Mouse (Mus musculus) liver, embryonic 14.5 days (tissue): ENCODE data around the gene Rbfox1. TPM values are rescaled to one million over a fixed set of nuclear protein-coding genes. Genes with fewer than 3 reads are reported as not detected.

Source experiments
- ATAC-seq: fragments of 200-750 bp; cut with Nextera tagmentation; 2 replicates; pipeline ENCODE4 v1.8.0; 2017; ENCODE audit warnings: moderate number of reproducible peaks, mild to moderate bottlenecking, moderate library complexity; ENCODE audit not compliant: insufficient read depth
- DNase-seq, 3 experiments: peaks; one replicate each; pipeline ENCODE4 v3.0.0-alpha.2; 2012 to 2013; ENCODE audit warnings: low read depth in 3 of 3, low spot score in 3 of 3
- H3K27ac ChIP-seq: fragments of 300-500 bp; sonication (generic); 2 replicates; pipeline ENCODE4 v1.5.1; 2014; ENCODE audit warnings: moderate library complexity, mild to moderate bottlenecking, control low read depth, inconsistent platforms
- H3K27me3 ChIP-seq: fragments of 300-500 bp; sonication (generic); 2 replicates; pipeline ENCODE4 v1.6.1; 2014; ENCODE audit warnings: mild to moderate bottlenecking, low read length, moderate library complexity; ENCODE audit not compliant: control insufficient read depth, insufficient read depth
- H3K36me3 ChIP-seq: fragments of 300-500 bp; sonication (generic); replicated peaks from 2 replicates; pipeline ENCODE4 v1.6.1; 2014; ENCODE audit warnings: low read depth; ENCODE audit not compliant: control insufficient read depth, insufficient read depth
- H3K4me1 ChIP-seq, 2 experiments: fragments of 200-500 bp in 1 of 2; fragments of 300-500 bp in 1 of 2; sonication (generic) in 1 of 2; replicated peaks; 2 replicates each; pipeline ENCODE4 v1.6.1; 2012 to 2014; ENCODE audit warnings: antibody characterized with exemption in 1 of 2, inconsistent platforms in 1 of 2, low read length in 1 of 2; ENCODE audit not compliant: control insufficient read depth in 2 of 2, insufficient read depth in 2 of 2
- H3K4me2 ChIP-seq: fragments of 300-500 bp; sonication (generic); 2 replicates; pipeline ENCODE4 v1.6.1; 2014; ENCODE audit warnings: low read depth, mild to moderate bottlenecking, control low read depth, moderate library complexity
- H3K4me3 ChIP-seq, 2 experiments: fragments of 200-500 bp in 1 of 2; fragments of 300-500 bp in 1 of 2; sonication (generic) in 1 of 2; 2 replicates each; pipeline ENCODE4 v1.5.1; 2012 to 2014; ENCODE audit warnings: low read depth in 2 of 2, low read length in 2 of 2, mild to moderate bottlenecking in 2 of 2, control low read depth in 1 of 2, inconsistent platforms in 1 of 2, moderate library complexity in 1 of 2; ENCODE audit not compliant: insufficient read depth in 1 of 2
- H3K9ac ChIP-seq: fragments of 300-500 bp; sonication (generic); replicated peaks from 2 replicates; pipeline ENCODE4 v1.6.1; 2014; ENCODE audit warnings: mild to moderate bottlenecking, control low read depth, moderate library complexity
- H3K9me3 ChIP-seq: fragments of 300-500 bp; sonication (generic); 2 replicates; pipeline ENCODE4 v1.6.1; 2016; ENCODE audit warnings: low read length, mixed read lengths; ENCODE audit not compliant: control insufficient read depth
- CTCF ChIP-seq: IDR thresholded peaks from 2 replicates; pipeline ENCODE4 v1.5.1; 2016; ENCODE audit warnings: antibody characterized with exemption, low read depth, control low read depth
- EP300 ChIP-seq: IDR thresholded peaks from 2 replicates; pipeline ENCODE4 v1.6.1; 2016; ENCODE audit warnings: antibody characterized with exemption, low read depth
- WGBS: fragments of 180-500 bp; shearing (Covaris S2); extraction: QIAGEN DNeasy Blood & Tissue Kit; methylation state at CpG from one replicate; pipeline ENCODE4 v1.1.7; 2014; ENCODE audit not compliant: insufficient replicate concordance; 5-methylcytosine and 5-hydroxymethylcytosine counted together
- polyA plus RNA-seq, 2 experiments: library from polyadenylated mRNA; depleted of rRNA in 1 of 2; stranded (reverse) in 1 of 2; unstranded in 1 of 2; fragments of >200 nt; fragmentation: Nextera tagmentation in 1 of 2; extraction: Ambion mirVana in 1 of 2; gene quantifications; 2 replicates each; pipeline versions ENCODE4 v1.2.1 to v1.2.3; 2012 to 2014

Rbfox1 gene
- polyA plus RNA-seq, 2 experiments: 0.02 TPM; not detected in 1

DNA sequence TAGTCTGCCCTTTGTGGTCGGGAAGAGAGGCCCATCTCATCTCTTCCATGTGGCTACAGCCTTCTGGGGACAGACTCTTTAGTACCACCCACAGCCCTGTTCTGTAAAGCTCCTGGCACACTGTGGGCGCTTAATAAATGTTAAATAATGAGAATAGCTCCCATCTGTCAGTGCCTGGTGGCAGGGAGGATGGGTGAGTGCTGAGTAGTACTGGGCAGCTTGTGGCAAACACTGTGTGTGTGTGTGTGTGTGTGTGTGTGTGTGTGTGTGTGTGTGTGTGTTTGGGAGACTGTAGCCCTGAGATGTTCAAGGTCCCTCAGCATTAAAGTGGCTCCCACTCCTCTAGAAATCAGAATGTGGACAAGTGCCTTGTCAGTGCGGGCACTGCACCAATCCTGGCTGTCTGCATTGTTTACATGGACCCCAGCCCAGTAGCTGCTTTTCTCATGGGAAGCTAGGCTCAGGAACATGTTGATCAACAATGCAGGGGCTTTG lies 1196.0 kb downstream of the Rbfox1 start:
- Histone ChIP-seq H3K4me3 (no peak overlapping the region), H3K27ac (no peak overlapping the region), H3K4me2 (no peak overlapping the region), H3K9ac (no peak overlapping the region), H3K9me3 (no peaks in the 10 kb centered on the region), H3K36me3 (no peaks in the 10 kb centered on the region), H3K4me1 (no peaks in the 10 kb centered on the region), H3K27me3 (no peaks in the 10 kb centered on the region)
- ATAC-seq (no peak), DNase-seq (no peak)
- no peak for TF ChIP-seq CTCF
- no peak for TF ChIP-seq EP300
- 50% methylated on average over 3 of the region's 3 CpGs for WGBS

DNA sequence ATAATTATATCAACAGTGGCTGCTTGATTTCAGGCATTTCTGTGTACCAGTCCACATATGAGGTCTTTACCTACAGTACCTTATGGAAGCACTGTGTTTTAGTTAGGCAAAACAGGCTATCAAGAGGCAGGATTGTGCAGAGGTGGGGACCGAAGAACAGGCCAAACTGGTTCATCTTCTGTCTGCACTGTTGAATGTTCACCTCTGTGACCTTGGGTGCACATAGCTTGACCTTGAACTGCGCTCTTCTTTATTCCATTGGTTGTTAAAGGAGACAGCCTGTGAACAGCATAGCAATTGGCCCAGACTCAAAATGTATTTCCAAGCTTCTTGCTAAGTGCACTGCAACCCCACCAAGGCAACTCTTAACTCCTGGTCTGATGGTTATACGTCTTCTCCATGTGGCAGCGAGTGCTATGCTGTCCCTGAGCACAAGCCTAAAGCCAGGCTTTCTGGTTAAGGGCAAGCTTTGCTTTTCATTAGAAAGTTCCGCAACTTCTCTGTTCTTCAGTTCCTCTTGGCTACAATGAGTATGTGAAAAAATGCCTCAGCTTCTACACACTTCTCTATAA lies 1196.6 kb downstream of the Rbfox1 start:
- DNase-seq: no peak
- 70% methylated on average over 5 of the region's 5 CpGs for WGBS
- TF ChIP-seq EP300 (no peak), CTCF (no peak)
- Histone ChIP-seq H3K9ac (no peak overlapping the region), H3K4me1 (no peaks in the 10 kb centered on the region), H3K27ac (no peak overlapping the region), H3K9me3 (no peaks in the 10 kb centered on the region), H3K4me3 (no peak overlapping the region), H3K27me3 (no peaks in the 10 kb centered on the region), H3K36me3 (no peaks in the 10 kb centered on the region), H3K4me2 (no peak overlapping the region)
- ATAC-seq: no peak

DNA sequence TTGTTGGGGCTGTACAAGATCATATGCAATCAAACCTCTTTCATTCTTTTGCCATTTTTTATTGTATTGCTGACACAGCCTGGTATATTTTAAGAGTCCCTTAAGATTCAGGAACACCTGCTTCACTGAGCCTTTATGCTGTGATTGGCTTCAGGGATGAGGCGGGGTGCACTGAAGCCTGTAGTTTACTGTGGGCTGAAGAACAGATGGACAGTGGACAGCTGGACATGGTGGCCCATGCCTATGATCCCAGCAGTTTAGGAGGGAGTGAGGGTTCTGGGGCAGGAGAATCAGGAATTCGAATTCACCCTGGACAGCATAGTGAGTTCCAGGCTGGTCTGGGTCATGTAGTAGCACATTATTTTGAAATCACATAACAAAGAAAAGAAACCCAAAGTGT lies 1198.8 kb downstream of the Rbfox1 start:
- DNase-seq (no peak), ATAC-seq (no peak)
- no peak overlapping the region for H3K27ac ChIP-seq
- H3K4me1 ChIP-seq: no peaks in the 10 kb centered on the region
- H3K4me2 ChIP-seq: no peak overlapping the region
- no peak overlapping the region for H3K4me3 ChIP-seq
- H3K9me3 ChIP-seq: no peaks in the 10 kb centered on the region
- TF ChIP-seq CTCF (no peak), EP300 (no peak)
- H3K36me3 ChIP-seq: no peaks in the 10 kb centered on the region
- H3K9ac ChIP-seq: no peak overlapping the region
- WGBS: 48% methylated on average over 2 of the region's 2 CpGs
- no peaks in the 10 kb centered on the region for H3K27me3 ChIP-seq

DNA sequence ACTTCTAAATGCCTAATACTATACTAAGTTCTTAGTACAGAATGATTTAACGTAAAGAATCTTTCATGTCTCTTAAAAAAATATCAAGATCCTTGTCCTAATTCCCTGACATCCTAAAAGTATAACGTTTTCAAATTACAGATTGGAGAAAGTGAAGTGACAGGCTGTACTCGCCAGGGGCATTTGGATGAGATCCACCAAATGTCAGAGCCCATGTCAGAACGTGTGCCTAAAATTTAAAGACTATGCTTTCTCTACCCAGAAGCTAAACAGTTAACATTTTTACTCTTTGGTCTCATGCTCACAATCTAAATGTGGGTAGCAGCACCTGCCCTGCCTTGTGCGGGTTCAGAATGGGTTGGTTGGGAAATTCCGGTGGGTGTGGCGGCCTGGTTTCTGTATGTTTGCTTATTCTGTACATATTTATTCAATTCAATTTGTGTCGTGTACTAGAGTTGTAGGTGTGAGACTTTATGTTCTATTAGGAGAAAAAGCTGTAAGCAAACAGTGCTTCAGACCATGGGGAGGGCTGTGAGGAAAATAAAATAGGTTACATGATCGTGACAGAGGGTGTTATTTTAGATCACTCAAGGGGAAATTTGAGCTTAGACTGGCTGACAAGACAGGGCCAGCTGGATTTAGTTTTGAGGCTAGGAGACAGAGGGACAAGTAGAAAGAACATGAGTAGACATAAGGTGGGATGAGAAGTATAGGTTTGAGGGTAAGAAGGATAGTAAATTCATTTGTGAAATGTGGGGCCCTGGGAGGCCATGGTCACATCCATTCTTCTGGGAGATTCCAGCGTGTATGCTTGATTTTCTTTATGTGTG lies 1203.7 kb downstream of the Rbfox1 start:
- Histone ChIP-seq H3K4me1 (no peaks in the 10 kb centered on the region), H3K4me3 (no peak overlapping the region), H3K36me3 (no peaks in the 10 kb centered on the region), H3K27me3 (no peaks in the 10 kb centered on the region), H3K27ac (no peak overlapping the region), H3K9ac (no peak overlapping the region), H3K9me3 (no peaks in the 10 kb centered on the region), H3K4me2 (no peak overlapping the region)
- 56% methylated on average over 10 of the region's 10 CpGs for WGBS
- ATAC-seq: no peak
- no peak for DNase-seq
- no peak for TF ChIP-seq CTCF
- no peak for TF ChIP-seq EP300

DNA sequence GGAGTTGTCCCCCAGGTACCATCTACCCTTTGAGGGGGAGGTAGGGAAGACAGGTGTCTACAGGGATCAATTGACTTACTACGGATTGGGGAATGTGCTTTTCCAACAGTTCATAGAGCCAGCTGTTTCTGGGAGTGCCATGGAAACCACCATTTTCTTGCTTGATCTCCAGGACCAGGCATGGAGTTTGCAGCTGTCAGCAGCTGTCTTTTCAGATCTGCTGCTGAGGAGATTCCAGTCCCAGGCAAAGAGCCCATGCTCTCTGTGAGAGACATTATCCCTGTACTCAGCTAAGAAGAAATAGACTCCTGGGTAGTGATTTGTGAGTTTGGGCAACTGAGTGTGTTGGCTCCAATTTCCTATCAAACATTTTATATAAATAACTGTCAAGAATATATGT lies 1204.3 kb downstream of the Rbfox1 start:
- Histone ChIP-seq H3K4me3 (no peak overlapping the region), H3K4me1 (no peaks in the 10 kb centered on the region), H3K27me3 (no peaks in the 10 kb centered on the region), H3K9me3 (no peaks in the 10 kb centered on the region), H3K27ac (no peak overlapping the region), H3K4me2 (no peak overlapping the region), H3K36me3 (no peaks in the 10 kb centered on the region), H3K9ac (no peak overlapping the region)
- ATAC-seq (no peak), DNase-seq (no peak)
- no peak for TF ChIP-seq EP300
- TF ChIP-seq CTCF: no peak
- 71% methylated on average over 1 of the region's 1 CpGs for WGBS
